Mouse (Mus musculus): Measurements from ENCODE around the gene Armh3.

GRCm38 (mm10) chr19:45960770-45961169 is 37.5 kb downstream of the Armh3 start:
- no peak for TF ChIP-seq CTCF (IDR thresholded peaks at IDR 0.05; ENCODE audit: borderline replicate concordance, extremely low read depth, insufficient read depth, insufficient read length)
- TF ChIP-seq POLR2A (IDR thresholded peaks at IDR 0.05; ENCODE audit: borderline replicate concordance, extremely low read depth, insufficient read depth, insufficient read length, poor library complexity, severe bottlenecking) = no peak

Measured in brain, embryonic 14.5 days (tissue).